Mouse (Mus musculus): ENCODE results near the gene Gm21149. TPM values are rescaled to one million over a fixed set of nuclear protein-coding genes. Genes with fewer than 3 reads are reported as not detected.
"Not testable (repeated sequence)": the region's sequence is repeated elsewhere in the genome, so short reads cannot be mapped to it uniquely, and the experiment has no call there.

Gene Gm21149
- polyA plus RNA-seq, 1 experiment: 15.2 TPM

DNA sequence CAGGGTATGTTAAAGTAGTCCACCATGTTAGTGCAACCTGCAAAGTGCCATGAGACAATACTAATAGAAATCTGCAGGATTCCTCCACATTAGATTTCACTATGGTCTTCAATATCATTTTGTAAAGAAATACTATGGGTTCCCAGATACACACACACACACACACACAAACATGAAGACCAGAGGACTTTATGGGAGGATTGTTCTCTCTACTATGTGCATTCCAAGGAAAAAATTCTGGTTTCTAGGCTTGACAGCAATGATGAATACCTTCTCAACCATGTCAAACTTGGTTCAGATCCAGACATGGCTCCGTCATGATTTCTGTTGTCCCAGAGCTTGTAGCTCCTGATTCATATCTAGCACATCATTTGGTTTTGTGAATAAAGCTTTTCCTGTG is 10.1 kb downstream of the Gm21149 start:
- not testable (repeated sequence) for H3K4me3 ChIP-seq (ENCODE audit: control insufficient read depth, low read depth, low read length)

DNA sequence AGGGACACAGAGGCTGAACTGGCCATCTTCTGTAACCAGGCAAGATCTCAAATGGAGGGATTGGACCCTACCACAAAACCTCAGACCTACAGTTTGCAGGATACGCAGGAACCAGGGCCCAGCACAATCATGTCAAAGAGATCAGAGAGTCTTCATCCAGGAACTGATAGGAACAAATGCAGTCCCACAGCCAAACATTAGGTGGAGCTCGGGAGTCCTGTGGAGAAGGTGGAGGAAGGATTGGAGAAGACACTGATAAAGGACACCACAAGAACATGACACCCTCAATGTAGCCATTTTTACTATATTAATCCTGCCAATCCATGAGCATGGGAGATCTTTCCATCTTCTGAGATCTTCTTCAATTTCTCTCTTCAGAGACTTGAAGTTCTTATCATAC is 12.8 kb downstream of the Gm21149 start:
- not testable (repeated sequence) for H3K27ac ChIP-seq (ENCODE audit: control insufficient read depth, insufficient read depth, low read depth, low read length); H3K4me3 ChIP-seq (ENCODE audit: control insufficient read depth, low read depth, low read length); H3K36me3 ChIP-seq (ENCODE audit: control insufficient read depth, insufficient read depth, low read length); H3K4me1 ChIP-seq (ENCODE audit: control insufficient read depth, insufficient read depth, low read length); H3K27me3 ChIP-seq (ENCODE audit: control insufficient read depth, insufficient read depth, low read length)

More for the DNA sequence above, 10.1 kb downstream of the Gm21149 start:
- not testable (repeated sequence) for H3K4me1 ChIP-seq (ENCODE audit: control insufficient read depth, insufficient read depth, low read length); H3K36me3 ChIP-seq (ENCODE audit: control insufficient read depth, insufficient read depth, low read length); H3K27ac ChIP-seq (ENCODE audit: control insufficient read depth, insufficient read depth, low read depth, low read length); H3K27me3 ChIP-seq (ENCODE audit: control insufficient read depth, insufficient read depth, low read length)

DNA sequence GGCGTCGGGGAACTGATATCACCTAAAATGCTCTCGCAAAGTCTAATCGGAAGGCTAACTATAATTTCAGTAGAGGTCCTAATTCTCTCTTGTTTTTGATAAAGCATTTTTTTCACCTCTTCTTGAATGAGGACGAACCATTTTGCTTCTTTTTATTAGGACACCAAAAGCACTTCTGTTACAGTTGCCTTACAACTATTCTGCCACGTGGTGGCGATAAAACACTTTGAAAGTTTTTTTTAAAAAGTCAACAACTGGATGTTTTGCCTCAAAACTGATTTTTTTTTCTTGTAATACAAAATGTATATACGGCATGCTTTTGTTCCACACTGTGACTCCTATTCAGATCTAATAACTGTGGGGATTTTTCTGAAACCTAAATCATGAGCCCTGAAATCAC is 14.7 kb downstream of the Gm21149 start:
- H3K4me3 ChIP-seq (ENCODE audit: control insufficient read depth, low read depth, low read length); H3K27ac ChIP-seq (ENCODE audit: control insufficient read depth, insufficient read depth, low read depth, low read length); H3K27me3 ChIP-seq (ENCODE audit: control insufficient read depth, insufficient read depth, low read length); H3K36me3 ChIP-seq (ENCODE audit: control insufficient read depth, insufficient read depth, low read length); H3K4me1 ChIP-seq (ENCODE audit: control insufficient read depth, insufficient read depth, low read length): not testable (repeated sequence)

DNA sequence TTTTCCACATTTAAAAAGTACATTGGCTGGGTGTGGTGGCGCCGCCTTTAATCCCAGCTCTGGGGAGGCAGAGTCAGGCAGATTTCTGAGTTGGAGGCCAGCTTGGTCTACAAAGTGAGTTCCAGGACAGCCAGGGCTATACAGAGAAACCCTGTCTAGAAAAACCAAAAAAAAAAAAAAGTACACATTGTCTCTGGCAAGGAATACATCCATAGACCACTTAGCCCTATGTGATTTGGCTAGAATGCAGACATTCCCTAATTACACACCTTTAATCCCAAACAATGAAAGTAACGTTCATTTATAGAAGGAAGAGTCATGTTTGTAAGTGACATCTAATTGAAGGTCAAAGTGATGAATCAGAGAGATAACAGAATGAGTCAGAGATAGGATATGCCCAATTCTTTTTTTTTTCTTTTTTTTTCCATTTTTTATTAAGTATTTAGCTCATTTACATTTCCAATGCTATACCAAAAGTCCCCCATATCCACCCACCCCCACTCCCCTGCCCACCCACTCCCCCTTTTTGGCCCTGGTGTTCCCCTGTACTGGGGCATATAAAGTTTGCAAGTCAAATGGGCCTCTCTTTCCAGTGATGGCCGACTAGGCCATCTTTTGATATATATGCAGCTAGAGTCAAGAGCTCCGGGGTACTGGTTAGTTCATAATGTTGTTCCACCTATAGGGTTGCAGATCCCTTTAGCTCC is 18.3 kb downstream of the Gm21149 start:
- not testable (repeated sequence) for H3K4me3 ChIP-seq (ENCODE audit: control insufficient read depth, low read depth, low read length); H3K36me3 ChIP-seq (ENCODE audit: control insufficient read depth, insufficient read depth, low read length); H3K4me1 ChIP-seq (ENCODE audit: control insufficient read depth, insufficient read depth, low read length); H3K27ac ChIP-seq (ENCODE audit: control insufficient read depth, insufficient read depth, low read depth, low read length); H3K27me3 ChIP-seq (ENCODE audit: control insufficient read depth, insufficient read depth, low read length)

Other genes starting within 250 kb of the Gm21149 start
- 3.3 and 5.0 TPM in 2 replicates for gene Gm21190, start 52.7 kb upstream of the Gm21149 start, polyA plus RNA-seq (2012; rRNA removed)
- 5.2 and 7.5 TPM in 2 replicates for gene Gm21083, start 100.8 kb upstream of the Gm21149 start, polyA plus RNA-seq (2012; rRNA removed)
- 0.93 and 1.6 TPM in 2 replicates for gene Speer4d, start 142.5 kb upstream of the Gm21149 start, polyA plus RNA-seq (2012; rRNA removed)
- 0.69 and 1.0 TPM in 2 replicates for gene 4930572O03Rik, start 180.5 kb upstream of the Gm21149 start, polyA plus RNA-seq (2012; rRNA removed)
- gene Speer4c, start 237.7 kb upstream of the Gm21149 start, polyA plus RNA-seq (2012; rRNA removed): 6.5 and 9.7 TPM in 2 replicates

All from testis, adult 2 months (tissue).